Mouse (Mus musculus) thymus, postnatal 10 days (tissue): ENCODE data around the gene Zbtb40.

Experiments used
- DNase-seq, 2 experiments: peaks; one replicate each; pipeline ENCODE4 v3.0.0; 2021; ENCODE audit warnings: low spot score in 2 of 2

Gene Zbtb40

DNA sequence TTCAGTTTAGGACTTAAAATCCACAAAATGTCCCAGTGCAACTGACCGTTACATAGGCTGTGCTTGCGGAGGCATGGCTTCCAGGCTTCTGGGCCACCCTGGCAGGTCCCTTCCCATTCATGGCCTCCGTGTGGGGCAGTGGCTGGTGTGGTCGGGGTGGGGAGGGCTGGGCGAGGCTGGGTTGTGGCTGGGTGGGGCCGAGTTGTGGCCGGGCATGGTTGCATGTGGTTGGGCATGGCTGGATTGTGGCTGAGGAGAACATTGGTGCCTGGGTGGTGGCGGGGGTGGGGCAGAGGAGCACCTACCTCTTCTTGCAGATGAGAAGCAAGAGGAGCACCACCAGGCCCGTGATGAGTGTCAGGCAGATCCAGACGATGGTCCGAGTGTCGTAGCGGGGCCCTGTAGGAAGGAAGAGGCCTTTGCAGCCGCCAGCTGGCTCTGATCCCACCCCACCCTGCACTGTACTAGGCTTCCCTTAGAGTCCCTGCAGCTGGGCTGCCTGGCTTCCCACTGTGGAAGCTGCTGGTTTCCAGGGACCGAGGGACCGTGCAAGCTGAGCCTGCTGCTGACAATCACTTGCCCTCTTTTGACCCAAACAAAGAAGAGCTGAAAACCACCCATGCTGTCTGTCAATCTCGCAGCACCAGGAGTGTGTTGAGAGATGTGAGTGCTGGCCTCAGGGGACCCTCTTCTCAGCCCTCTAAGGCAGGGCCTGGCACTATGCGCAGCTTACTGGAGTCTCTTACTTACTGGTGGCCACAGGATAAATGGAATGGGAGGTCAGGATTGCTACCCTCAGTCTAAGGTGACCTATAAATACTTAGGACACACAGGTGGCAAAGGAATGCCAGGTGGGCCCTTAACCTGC is 113.6 kb downstream of the Zbtb40 start:
- no peak for DNase-seq

DNA sequence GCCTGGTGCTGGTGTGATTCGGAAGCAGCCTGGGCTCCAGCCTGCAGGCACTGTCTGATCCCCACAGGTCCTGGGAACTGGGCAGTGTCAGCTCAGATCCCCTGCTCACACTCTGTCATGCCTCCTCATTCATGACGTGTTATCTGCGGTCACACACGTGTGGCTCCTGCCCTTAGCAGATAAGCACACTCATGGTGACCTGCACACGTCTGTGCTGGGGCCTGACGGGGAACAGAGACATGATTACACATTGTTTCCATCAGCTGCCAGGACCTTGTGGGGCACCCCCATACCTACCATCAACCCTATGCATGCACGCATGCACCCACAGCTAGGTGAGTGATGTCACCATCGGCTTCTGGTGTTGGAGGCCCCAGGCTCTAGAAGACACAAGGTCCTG is 118.1 kb downstream of the Zbtb40 start:
- no peak for DNase-seq
